15 mouse cellular contexts compared by ENCODE assay signal in the genomic region with DNA sequence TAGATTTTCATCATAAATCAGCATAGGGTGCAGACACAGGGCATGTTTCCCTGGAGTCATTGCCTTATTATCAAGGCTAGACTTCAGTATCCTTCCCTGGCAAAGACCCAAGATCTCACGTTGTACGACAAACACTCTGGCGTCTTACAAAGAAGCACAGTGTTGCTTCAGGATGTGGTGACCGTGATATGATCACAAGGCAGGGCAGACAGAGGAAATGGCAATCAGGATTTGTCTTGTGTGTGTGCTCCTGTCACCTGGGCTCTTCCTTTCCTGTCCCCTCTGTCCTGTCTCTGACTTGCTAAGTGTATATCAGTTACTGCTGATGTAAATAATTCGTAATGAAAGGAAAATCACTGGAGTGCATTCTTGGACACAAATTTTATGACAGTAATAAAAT. TPM values are rescaled to one million over a fixed set of nuclear protein-coding genes. Genes with fewer than 3 reads are reported as not detected.
A peak's percentile ranks its signal among the peaks of the same experiment; 100 is the strongest.
DNase-seq lines count a peak whose midpoint lies in the region; ATAC-seq and TF ChIP-seq lines count a peak whose summit lies in the region.
"Had no signal": no experiment of that assay in that cellular context is flagged by ENCODE, and none has a peak within 500 bp of the region (broad histone marks: within the 10 kb centered on the region; RNA-seq: fewer than 3 reads in every experiment).

No protein-coding gene starts in this region.

- H3K4me3 ChIP-seq in kidney, adult 2 months (ENCODE audit: insufficient read depth, low read depth, low read length) = no peak overlapping the region
- no peak overlapping the region for H3K4me3 ChIP-seq in kidney, postnatal 0 days (replicated peaks; ENCODE audit: low read depth, low read length)
- no peak overlapping the region for H3K4me3 ChIP-seq in myocyte
- H3K4me3 ChIP-seq: erythroblast, embryonic 14.5 days; heart, embryonic 13.5 days; limb, embryonic 15.5 days; megakaryocyte, embryonic 14.5 days; neural tube, embryonic 12.5 days had no signal

- ATAC-seq in CD4-positive, CD25-positive, alpha-beta regulatory T cell, adult 4 months = peak; percentile 93
- 0 out of 2 replicates have a peak, but pooled peaks have one; percentile 46 for ATAC-seq in kidney, postnatal 0 days (replicated peaks; ENCODE audit: low FRiP score, low read depth)
- ATAC-seq: hindbrain, postnatal 0 days had no signal

- H3K4me2 ChIP-seq in kidney, postnatal 0 days (ENCODE audit: low read length) = no peak overlapping the region
- peak overlapping the region; percentile 37 for H3K4me2 ChIP-seq in myocyte (ENCODE audit: low read depth)
- H3K4me2 ChIP-seq: heart, embryonic 13.5 days; limb, embryonic 15.5 days; neural tube, embryonic 12.5 days had no signal

- no peak overlapping the region for H3K27ac ChIP-seq in kidney, adult 2 months (ENCODE audit: insufficient read depth, low read depth, low read length)
- no peak overlapping the region for H3K27ac ChIP-seq in kidney, postnatal 0 days
- H3K27ac ChIP-seq: heart, embryonic 13.5 days; hindbrain, postnatal 0 days; limb, embryonic 15.5 days; neural tube, embryonic 12.5 days had no signal

- H3ac ChIP-seq in myocyte (ENCODE audit: control insufficient read depth, insufficient read length) = no peak overlapping the region

- DNase-seq in kidney, adult 2 months = peak; percentile 38
- DNase-seq in kidney, adult 8-10 months = no peak
- peak; percentile 77 for DNase-seq in kidney, postnatal 0 days (ENCODE audit: low spot score)
- no peak for DNase-seq in embryo, embryonic 9.5 days (ENCODE audit: extremely low spot score)
- DNase-seq in testis, postnatal 14 days (ENCODE audit: low spot score) = no peak
- DNase-seq: cerebellum, postnatal 36 days; right cerebral cortex, postnatal 14 days had no signal

- TF ChIP-seq CTCF in kidney, adult 2 months (conservative IDR thresholded peaks at IDR 0.05; ENCODE audit: insufficient read depth, insufficient read length, low read depth, low read length) = no peak
- TF ChIP-seq CTCF in kidney, postnatal 0 days (IDR thresholded peaks at IDR 0.05; ENCODE audit: low read depth) = no peak

- no peak overlapping the region for H3K9ac ChIP-seq in kidney, postnatal 0 days (ENCODE audit: low read depth, low read length)
- H3K9ac ChIP-seq: heart, embryonic 13.5 days; limb, embryonic 15.5 days; neural tube, embryonic 12.5 days had no signal

- H3K9me3 ChIP-seq in kidney, postnatal 0 days (replicated peaks; ENCODE audit: low read length) = no peaks in the 10 kb centered on the region
- H3K9me3 ChIP-seq: heart, embryonic 13.5 days; limb, embryonic 15.5 days; neural tube, embryonic 12.5 days had no signal

- no peaks in the 10 kb centered on the region for H3K4me1 ChIP-seq in kidney, adult 2 months (ENCODE audit: control insufficient read depth, insufficient read depth, low read length)
- no peaks in the 10 kb centered on the region for H3K4me1 ChIP-seq in kidney, postnatal 0 days (replicated peaks; ENCODE audit: insufficient read depth, low read length)

- no peaks in the 10 kb centered on the region for H3K79me2 ChIP-seq in myocyte (ENCODE audit: control insufficient read depth, insufficient read depth)

- H3K36me3 ChIP-seq in kidney, adult 2 months (ENCODE audit: control insufficient read depth, insufficient read depth, low read length) = no peaks in the 10 kb centered on the region
- H3K36me3 ChIP-seq in kidney, postnatal 0 days (ENCODE audit: insufficient read depth, low read length) = no peaks in the 10 kb centered on the region
- no peaks in the 10 kb centered on the region for H3K36me3 ChIP-seq in myocyte (ENCODE audit: control insufficient read depth, insufficient read depth)
- H3K36me3 ChIP-seq: heart, embryonic 13.5 days; limb, embryonic 15.5 days; neural tube, embryonic 12.5 days had no signal

- H3K27me3 ChIP-seq in kidney, adult 2 months (replicated peaks; ENCODE audit: control insufficient read depth, insufficient read depth, low read length) = no peaks in the 10 kb centered on the region
- no peaks in the 10 kb centered on the region for H3K27me3 ChIP-seq in kidney, postnatal 0 days (ENCODE audit: insufficient read depth, low read length)
- no peaks in the 10 kb centered on the region for H3K27me3 ChIP-seq in myocyte (ENCODE audit: control insufficient read depth, insufficient read depth, insufficient read length)
- H3K27me3 ChIP-seq: heart, embryonic 13.5 days; limb, embryonic 15.5 days; megakaryocyte, embryonic 14.5 days; neural tube, embryonic 12.5 days had no signal

- WGBS in kidney, adult 2 months = 45% methylated on average over 5 of the region's 5 CpGs
- 40% methylated on average over 5 of the region's 5 CpGs for WGBS in kidney, postnatal 0 days

- TF ChIP-seq POLR2A in kidney, adult 2 months (IDR thresholded peaks at IDR 0.05; ENCODE audit: low read depth, low read length) = no peak
- no peak for TF ChIP-seq POLR2A in myocyte (IDR thresholded peaks at IDR 0.05; ENCODE audit: insufficient read length, low read depth)

TF ChIP-seq in myocyte, 11 proteins besides CTCF, POLR2A, EP300 and RAD21:
- no peak for TF ChIP-seq TCF12 (IDR thresholded peaks at IDR 0.05; ENCODE audit: insufficient read depth, poor library complexity, severe bottlenecking)
- TF ChIP-seq REST (IDR thresholded peaks at IDR 0.05; ENCODE audit: insufficient read depth, insufficient read length) = no peak
- TF ChIP-seq POLR2AphosphoS2 (IDR thresholded peaks at IDR 0.05; ENCODE audit: insufficient read length, low read depth) = no peak
- no peak for TF ChIP-seq CEBPB (IDR thresholded peaks at IDR 0.05; ENCODE audit: insufficient read depth, poor library complexity, severe bottlenecking)
- no peak for TF ChIP-seq TCF3 (IDR thresholded peaks at IDR 0.05; ENCODE audit: insufficient read length, low read depth)
- no peak for TF ChIP-seq MYOD1 (IDR thresholded peaks at IDR 0.05; ENCODE audit: control insufficient read depth in 1 of 3, insufficient read length in 2 of 3, low read depth in 2 of 3)
- no peak for TF ChIP-seq USF1 (IDR thresholded peaks at IDR 0.05; ENCODE audit: low read depth)
- no peak for TF ChIP-seq SRF (IDR thresholded peaks at IDR 0.05; ENCODE audit: control insufficient read depth, insufficient read length, low read depth)
- TF ChIP-seq MYOG (IDR thresholded peaks at IDR 0.05; ENCODE audit: control insufficient read depth in 1 of 3, insufficient read depth in 1 of 3, insufficient read length in 2 of 3, low read depth in 2 of 3) = no peak
- no peak for TF ChIP-seq MAX (IDR thresholded peaks at IDR 0.05; ENCODE audit: low read depth)

RNA-seq across cellular contexts. Expression of gene N6amt1, which starts 29.4 kb away (rescaled TPM):
- 13.5 and 16.4 TPM in 2 replicates for polyA plus RNA-seq in kidney, adult 2 months (2012; rRNA removed)
- 10 to 100 TPM; 19.8 to 21.9 TPM for polyA plus RNA-seq in CD4-positive, CD25-positive, alpha-beta regulatory T cell, adult 4 months (2017; shearing (Covaris generic))
- 27.2 and 30.6 TPM in 2 replicates for polyA plus RNA-seq in kidney, postnatal 0 days (2015; fragmentation: Nextera tagmentation; extraction: Ambion mirVana)
- 6.2 TPM for polyA plus RNA-seq in myocyte (2012; fragmentation: generic; extraction: Trizol)

Comparison
In these comparisons a context has a peak if more than half of its experiments do, and no peak if none do; other contexts are left out.
1. DNase-seq: peak in kidney, adult 2 months (single experiment) and kidney, postnatal 0 days (single experiment); none in kidney, adult 8-10 months (0 of 2), embryo, embryonic 9.5 days (single experiment) and testis, postnatal 14 days (single experiment).